Mouse (Mus musculus): ENCODE measurements around the gene Tmem72.

DNA sequence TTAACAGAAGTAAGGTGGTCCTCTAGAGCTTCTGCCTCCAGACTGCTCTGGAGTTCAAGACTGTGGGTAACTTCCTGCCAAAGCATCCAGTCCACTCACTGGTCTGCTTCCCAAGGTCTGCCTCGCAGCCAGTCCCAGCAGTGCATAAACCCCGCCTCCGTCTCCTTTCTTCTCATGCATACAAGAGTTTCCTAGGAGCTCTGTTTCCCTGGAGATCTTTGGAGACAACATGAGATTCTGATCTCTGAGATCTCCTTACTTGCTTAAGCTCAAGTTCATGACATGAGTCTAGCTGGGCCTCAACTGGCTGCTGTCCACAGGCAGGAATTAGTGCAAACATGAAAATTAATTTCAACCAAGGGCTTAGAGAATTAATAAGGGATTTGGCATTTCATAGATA lies 45.6 kb upstream of the Tmem72 start:
- TF ChIP-seq CTCF (IDR thresholded peaks at IDR 0.05) (no peak), EP300 (IDR thresholded peaks at IDR 0.05) (no peak)
